Mouse (Mus musculus) lung, adult 2 months (tissue): Measurements from ENCODE around the gene Immp2l.

Experiments
- CTCF ChIP-seq: fragments of 200-500 bp; IDR thresholded peaks from 2 replicates; pipeline ENCODE4 v1.5.1; 2011; ENCODE audit warnings: mild to moderate bottlenecking, low read length, control low read depth; ENCODE audit not compliant: insufficient read depth
- POLR2A ChIP-seq: fragments of 200-500 bp; IDR thresholded peaks from 2 replicates; pipeline ENCODE4 v1.6.1; 2011; ENCODE audit warnings: low read depth, mild to moderate bottlenecking, control low read depth, low read length, borderline replicate concordance; ENCODE audit errors: extremely low read depth

DNA sequence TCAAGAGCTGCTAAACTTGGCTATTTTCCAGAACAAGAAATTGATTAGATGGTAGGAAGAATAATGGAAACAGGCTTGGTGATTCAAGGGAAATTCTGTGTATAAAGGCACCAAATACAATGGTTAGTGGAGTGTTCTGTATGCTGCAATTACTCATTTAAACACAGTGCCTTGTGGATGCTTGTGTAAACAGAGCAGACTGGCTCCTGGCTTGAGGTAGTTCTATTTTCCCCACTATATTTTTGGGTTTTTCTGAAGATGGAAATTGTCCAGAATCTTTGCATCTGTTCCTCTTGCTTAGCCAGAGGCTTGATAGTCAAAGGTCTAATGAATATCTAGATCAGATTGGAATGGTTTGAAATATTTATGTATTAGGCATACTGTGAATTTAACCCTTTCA, 709.3 kb downstream of the Immp2l start:
- no peak for TF ChIP-seq CTCF
- TF ChIP-seq POLR2A = no peak
